Mouse (Mus musculus): ENCODE results near the gene Map3k14.

Gene Map3k14

DNA sequence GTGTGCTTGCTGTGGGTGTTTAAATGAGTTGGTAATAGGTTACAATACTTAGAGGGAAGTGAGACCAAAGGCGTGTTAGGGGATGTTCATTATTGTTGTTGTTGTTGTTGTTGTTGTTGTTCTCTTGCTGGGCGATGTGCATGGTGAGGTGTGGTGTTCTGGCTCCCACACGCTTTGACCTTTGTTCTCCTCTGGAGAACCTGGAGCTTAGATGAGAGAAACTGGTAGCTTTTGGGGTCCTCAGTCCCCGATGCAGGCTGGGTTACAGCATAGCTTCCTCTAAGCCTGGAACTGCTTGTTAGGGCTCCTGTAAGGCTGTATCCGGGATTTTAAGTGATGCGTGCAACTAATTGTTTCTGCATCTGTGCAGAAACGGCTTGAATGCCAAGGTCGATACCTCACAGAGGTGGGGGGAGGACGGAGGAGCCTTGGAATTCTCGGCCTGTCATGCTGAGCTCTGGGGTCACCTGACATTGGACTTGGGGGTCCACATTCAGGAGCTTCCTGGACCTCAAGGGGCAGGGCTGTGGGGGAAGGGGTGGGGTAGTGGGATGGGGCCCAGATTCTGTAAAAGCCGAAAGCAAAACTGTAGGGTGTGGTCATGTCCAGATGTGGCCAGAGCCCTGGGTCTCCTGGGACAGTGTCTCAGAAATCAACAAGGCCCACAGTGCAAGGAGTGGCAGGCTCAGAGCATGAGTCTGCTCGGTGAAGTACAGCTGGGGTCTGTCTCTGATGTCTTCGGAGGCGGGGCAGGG, 91.4 kb downstream of the Map3k14 start:
- no peak for DNase-seq (ENCODE audit: low read depth)

DNA sequence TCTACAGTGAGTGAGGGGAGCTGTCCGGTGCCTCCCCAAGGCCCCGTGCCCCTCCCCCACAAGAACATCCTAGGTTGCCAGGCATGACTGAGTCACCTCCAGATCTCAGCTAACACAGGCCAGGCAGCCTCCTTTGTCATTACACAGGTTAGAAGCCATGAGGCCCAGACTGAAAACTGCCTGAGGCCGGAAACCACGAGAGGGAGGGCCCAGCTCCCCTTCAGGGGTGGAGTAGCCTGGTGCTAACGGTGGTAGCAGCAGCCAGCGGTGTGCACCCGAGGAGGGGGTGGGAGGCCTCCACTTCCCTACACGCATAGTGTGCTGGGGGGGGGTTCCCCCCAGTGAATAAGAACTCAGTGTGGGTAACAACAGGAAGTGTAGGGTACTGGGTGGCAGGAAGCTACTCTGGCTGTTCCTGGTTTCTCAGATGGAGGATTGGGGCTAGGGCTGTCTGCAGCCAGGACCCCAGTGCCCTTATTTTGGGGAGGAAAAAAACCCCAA, 92.3 kb downstream of the Map3k14 start:
- no peak for DNase-seq (ENCODE audit: low read depth)

DNA sequence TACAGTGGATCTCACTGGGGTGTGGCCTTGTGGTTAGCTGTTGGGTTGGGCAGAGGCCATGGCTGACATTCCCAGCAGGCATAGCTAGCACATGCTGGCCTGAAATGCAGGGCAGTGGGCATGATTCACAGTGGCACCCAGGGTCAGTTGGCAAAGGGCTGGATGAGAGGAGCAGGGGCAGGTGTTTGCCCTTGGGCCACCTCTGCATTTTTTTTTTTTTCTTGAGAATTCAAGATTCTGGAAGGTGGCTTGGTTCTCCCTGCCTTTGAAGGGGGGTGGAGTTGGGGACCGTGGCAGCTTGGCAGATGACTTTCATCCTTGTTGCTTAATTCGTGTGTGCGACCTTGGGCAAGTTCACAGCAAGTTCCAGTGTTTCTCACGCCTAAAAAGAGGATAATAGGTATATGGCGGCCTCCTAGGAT, 92.8 kb downstream of the Map3k14 start:
- no peak for DNase-seq (ENCODE audit: low read depth)

DNA sequence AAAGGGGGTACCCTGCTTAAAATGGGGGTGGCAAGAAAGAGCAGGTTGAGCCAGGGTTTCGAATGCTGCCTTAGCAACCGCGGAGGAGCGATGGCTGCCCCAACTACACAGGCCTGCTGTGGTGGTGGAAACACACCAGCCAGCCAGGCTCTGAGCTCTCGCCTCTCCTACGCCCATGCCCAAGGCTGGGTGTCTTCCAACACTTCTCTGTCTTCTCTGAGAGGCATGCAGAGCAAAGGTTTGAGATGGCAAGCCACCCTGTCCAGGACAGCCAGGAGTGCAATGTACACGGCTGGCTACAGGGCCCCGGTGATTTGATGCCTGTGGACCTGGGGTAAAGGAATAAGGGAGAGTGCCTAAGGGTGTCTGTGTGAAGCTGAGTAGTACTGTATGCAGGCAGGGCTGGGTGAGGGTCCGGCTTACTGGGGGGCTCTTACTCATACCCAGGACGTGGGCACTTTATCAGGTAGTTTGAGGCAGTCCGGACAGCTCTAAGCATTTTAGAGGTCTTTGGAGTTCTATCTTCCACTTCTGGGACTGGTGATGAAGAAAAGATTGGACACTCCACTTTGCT, 93.4 kb downstream of the Map3k14 start:
- no peak for DNase-seq (ENCODE audit: low read depth)

DNA sequence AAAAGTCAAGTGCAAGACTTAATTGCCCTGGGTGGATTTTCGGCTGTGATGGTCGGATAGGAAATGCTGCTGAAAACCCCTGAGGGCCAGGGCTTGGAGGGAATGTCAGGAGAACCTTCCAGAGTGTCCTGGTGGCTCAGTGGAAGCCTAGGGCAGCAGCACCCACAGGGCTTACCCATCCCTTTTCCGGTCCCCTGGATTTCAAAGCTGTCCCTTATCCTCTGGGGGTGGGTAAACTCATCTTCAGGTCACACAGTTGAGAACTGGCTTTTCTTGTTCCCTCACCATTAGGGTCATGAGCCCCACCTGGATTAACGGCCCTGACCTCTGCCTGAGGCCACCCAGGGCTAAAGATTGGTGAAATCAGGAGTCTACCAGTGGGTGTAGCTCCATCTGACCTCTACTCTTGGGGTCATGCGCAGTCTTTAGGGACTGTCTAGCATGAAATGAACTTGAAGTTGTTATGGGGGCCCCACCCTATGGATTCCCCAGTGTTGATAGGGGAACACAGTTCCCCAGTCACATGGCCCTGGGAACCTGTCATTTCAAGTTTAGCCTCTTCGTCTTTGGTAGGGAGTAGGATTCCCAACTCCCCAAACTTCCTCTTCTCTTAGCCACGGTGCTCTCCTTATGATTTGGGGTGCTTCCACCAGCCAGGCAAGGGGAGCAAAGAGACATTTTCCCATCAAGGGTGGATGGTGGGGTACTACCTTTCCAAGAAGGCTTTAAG, 94.1 kb downstream of the Map3k14 start:
- no peak for DNase-seq (ENCODE audit: low read depth)

DNA sequence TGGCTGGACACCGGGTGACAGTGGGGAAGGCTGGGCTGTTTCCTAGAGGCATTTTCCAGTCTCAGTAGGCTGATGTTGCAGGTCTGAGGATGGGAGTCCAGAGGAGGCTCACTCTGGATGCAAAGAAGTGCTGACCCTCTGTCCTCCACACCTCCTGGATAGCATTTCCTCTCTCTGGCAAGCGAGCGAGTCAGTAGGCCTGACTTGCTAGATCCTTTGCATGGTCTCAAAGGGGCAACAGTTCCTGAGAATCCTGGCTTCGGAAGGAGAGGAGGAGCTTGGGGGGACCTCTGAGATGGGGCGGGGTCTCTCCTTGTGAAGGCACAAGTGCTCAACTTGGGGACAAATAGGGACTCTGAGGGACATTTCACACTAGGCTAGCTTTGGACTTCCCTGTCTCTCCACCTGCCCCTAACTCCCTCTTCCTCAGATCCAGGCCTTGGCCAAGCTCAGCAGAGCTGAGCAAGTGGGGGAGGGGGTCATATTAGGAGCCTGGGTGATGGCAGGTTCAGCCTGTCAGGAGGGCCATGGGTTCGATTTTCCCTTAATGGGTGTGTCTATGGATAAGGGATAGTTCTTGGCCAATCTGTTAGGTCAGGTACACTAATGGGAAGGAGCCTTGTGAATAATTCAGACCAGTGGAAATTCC, 94.8 kb downstream of the Map3k14 start:
- DNase-seq (ENCODE audit: low read depth), result no peak

DNA sequence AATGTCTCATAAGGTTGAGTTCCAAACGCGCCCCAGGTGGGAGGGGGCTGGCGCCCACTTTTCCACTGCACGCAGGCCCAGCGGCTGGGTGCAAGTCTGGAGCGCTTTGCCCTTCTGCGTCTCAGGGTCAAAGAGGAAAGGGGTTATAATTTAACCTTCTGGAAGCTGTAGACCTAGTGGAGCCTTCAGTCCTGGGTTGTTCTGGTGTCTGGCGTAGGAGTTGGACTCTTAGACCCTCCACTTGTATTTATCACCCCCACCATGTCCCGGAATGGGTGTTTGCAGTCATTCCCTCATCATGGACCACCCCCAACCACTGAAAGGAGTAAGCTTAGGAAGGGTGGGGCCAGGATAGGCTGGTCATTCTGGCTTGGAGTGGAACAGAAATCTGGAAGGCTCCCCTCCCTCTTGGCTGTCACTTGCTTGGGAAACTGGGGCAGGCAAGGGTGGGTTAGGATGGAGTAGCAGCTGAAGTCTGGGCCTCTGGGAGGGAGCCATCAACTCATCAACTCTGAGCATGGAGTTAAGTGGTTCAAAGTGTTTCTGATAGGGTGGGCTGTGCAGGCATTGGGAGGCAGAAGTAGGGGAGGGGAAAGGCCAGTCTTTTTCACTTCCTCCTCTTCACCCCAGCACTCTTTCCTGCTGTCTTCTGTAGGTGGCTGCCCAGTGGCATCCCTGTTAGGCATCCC, 95.4 kb downstream of the Map3k14 start:
- DNase-seq (ENCODE audit: low read depth), result no peak

DNA sequence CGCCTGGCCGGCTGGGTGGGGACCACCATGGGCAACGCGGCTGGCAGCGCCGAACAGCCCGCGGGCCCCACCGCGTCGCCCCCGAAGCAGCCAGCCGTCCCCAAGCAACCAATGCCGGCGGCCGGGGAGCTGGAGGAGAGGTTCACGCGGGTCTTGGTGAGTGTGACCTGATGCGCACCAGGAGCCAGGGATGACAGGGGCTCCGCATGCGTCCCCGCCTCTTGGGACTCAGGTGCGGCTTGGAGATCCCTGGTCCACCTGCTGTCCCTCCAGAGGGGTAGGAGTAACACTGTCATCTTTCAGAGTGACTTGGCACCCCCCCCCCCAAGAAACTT, 96.0 kb downstream of the Map3k14 start:
- DNase-seq (ENCODE audit: low read depth), result no peak

DNA sequence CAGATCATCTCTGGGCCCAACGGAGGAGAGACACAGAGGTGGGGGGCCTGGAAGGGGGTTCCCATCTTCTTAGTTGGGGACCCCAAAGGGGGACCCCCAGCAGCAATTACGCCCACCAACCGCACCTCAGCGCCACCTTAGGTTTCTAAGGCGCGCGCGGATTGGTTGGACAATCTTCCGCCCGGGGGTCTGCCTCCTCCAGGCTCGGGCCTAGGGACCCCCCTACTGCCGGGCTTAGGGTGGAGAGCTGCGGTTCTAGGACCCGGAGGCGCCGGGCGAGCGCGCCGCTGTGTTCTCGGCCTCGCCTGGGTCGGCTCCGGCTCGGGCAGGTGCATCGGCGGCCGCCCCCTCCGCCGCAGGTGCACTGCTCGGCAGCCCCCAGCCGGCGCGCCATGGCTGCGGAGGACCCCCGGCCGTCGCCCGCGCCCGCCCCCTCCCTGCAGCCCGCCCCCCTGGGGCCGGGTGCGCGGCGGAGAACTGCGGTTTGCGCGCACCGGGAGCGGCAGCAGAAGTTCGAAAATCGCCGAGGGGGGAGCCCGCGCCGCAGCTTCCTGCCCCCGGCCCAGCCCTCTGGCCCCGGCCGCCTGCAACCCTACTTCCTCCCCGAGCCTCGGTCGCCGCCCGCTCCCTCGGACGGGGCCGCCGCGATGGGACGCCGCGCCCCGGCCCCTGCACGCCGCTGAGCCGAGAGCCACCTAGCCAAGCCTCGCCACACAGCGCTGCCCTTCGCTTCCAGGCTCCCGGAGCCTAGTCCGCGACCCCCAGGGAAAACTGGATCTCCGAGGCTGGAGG, 96.6 kb downstream of the Map3k14 start, which contains the start of gene Fmnl1:
TSS of gene Fmnl1 (plus strand) at position 614 of the 792 bp plus-strand sequence.
- no peak for DNase-seq (ENCODE audit: low read depth)

DNA sequence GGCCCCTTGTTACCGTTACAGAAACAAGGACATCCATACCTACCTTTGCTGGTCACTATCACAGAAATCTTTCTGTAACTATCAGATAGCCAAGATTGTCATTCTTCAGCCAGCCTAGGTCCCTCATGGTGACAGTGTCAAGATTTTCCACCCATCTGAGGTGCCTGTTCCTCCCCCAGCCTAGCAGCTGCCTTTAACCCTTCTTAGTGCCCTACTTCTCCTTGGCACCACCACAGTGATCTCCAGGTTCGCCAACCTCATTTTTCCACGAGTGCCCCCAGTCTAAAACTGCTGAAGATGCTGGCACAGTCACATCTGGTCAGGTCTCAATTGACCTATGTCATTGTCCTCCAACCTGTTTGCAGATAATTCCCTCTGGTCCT, 97.2 kb downstream of the Map3k14 start:
- DNase-seq (ENCODE audit: low read depth), result no peak
